Mouse (Mus musculus) heart, embryonic 13.5 days (tissue): Measurements from ENCODE around the gene Tlcd1. TPM values are rescaled to one million over a fixed set of nuclear protein-coding genes. Genes with fewer than 3 reads are reported as not detected.
A peak's percentile ranks its signal among the peaks of the same experiment; 100 is the strongest.

Experiments used
- ATAC-seq: fragments of 200-750 bp; cut with Nextera tagmentation; 2 replicates; pipeline ENCODE4 v1.8.0; 2017; ENCODE audit warnings: moderate TSS enrichment; ENCODE audit not compliant: insufficient number of reproducible peaks, low FRiP score, low TSS enrichment; ENCODE audit errors: extremely low read depth
- H3K27ac ChIP-seq: fragments of 300-500 bp; sonication (generic); replicated peaks from 2 replicates; pipeline ENCODE4 v1.5.1; 2015; ENCODE audit warnings: moderate library complexity, mild to moderate bottlenecking, inconsistent platforms
- H3K27me3 ChIP-seq: fragments of 300-500 bp; sonication (generic); replicated peaks from 2 replicates; pipeline ENCODE4 v1.6.1; 2015; ENCODE audit warnings: mild to moderate bottlenecking, inconsistent platforms
- H3K36me3 ChIP-seq: fragments of 300-500 bp; sonication (generic); 2 replicates; pipeline ENCODE4 v1.6.1; 2015; ENCODE audit warnings: mild to moderate bottlenecking, inconsistent platforms
- H3K4me1 ChIP-seq: fragments of 300-500 bp; sonication (generic); 2 replicates; pipeline ENCODE4 v1.6.1; 2015; ENCODE audit warnings: inconsistent platforms
- H3K4me2 ChIP-seq: fragments of 300-500 bp; sonication (generic); 2 replicates; pipeline ENCODE4 v1.6.1; 2015; ENCODE audit warnings: inconsistent platforms, mild to moderate bottlenecking, moderate library complexity
- H3K4me3 ChIP-seq: fragments of 300-500 bp; sonication (generic); 2 replicates; pipeline ENCODE4 v1.5.1; 2015; ENCODE audit warnings: moderate library complexity, mild to moderate bottlenecking, inconsistent platforms
- H3K9ac ChIP-seq: fragments of 300-500 bp; sonication (generic); 2 replicates; pipeline ENCODE4 v1.6.1; 2015; ENCODE audit warnings: inconsistent platforms, mild to moderate bottlenecking, moderate library complexity
- H3K9me3 ChIP-seq: fragments of 300-500 bp; sonication (generic); 2 replicates; pipeline ENCODE4 v1.6.1; 2016; ENCODE audit warnings: inconsistent platforms
- WGBS: fragments of 180-500 bp; shearing (Covaris S2); methylation state at CpG from one replicate; pipeline ENCODE4 v1.1.7; 2015; ENCODE audit warnings: mixed read lengths; 5-methylcytosine and 5-hydroxymethylcytosine counted together
- polyA plus RNA-seq: library from polyadenylated mRNA; unstranded; fragments of >200 nt; fragmentation: Nextera tagmentation; extraction: Ambion mirVana; gene quantifications from 2 replicates; pipeline ENCODE4 v1.2.1, GENCODE M21; 2015

Gene Tlcd1
- polyA plus RNA-seq, 1 experiment from 2014 or later: 14.7 TPM

DNA sequence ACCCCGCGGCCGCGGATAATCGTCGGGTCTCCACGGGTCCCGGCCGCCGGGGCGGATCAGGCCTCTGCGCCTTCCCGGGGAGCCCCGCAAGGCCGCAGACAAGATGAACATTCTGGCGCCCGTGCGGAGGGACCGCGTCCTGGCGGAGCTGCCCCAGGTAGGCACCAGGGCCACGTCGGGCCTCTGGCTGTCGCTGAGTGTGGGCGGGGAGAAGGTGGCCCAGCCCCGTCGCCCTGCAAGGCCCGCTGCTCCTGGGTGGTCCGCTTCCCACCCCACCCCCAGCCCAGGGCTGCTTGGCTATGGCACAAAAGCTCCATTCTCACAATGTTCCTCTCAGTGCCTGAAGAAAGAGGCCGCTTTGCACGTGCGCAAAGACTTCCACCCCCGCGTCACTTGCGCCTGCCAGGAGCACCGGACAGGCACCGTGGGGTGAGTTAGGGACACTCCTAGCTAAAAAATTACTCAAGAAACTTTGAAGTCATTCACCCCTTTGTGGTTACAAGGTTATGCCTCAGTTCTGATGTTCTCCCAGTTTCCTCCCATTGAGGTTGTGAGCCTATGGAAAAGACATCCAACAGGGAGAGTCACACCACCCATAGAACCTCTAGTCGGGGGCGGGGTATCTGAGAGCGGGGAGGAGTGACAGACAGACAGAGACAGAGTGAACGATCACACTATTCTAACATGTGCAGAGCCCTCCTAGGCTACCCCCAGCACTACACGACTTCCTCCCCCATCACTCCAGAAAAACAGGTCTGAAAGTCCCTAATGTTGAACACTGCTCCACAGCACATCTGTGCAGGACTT is 12.9 kb downstream of the Tlcd1 start:
- H3K4me3 ChIP-seq: peak overlapping the region; percentile 80
- H3K27me3 ChIP-seq: no peaks in the 10 kb centered on the region; the same call in 1 of the 2 replicates
- H3K36me3 ChIP-seq: peaks cover 35% of the 10 kb centered on the region
- H3K9me3 ChIP-seq: no peaks in the 10 kb centered on the region
- H3K4me1 ChIP-seq: peaks cover 24% of the 10 kb centered on the region
- H3K27ac ChIP-seq: peak overlapping the region; percentile 97
- WGBS: 1% methylated on average over 42 of the region's 42 CpGs
- H3K9ac ChIP-seq: peak overlapping the region; percentile 95
- peak; percentile 64; the same call in 1 of the 2 replicates for ATAC-seq
- peak overlapping the region; percentile 83 for H3K4me2 ChIP-seq

DNA sequence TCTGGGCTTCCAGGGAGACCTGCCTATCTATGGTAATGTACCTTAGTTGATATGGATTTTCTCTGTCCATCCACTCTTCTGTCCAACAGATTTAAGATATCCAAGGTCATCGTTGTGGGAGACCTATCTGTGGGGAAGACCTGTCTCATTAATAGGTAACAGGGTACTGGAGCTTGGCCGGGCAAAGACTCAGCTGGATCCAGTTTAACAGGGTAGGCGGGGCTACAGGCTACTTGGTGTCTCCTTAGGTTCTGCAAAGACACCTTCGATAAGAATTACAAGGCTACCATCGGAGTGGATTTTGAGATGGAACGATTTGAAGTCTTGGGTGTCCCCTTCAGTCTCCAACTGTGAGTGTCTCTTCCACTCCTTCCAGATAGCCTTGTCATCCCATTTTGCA is 13.5 kb downstream of the Tlcd1 start:
- no peak for ATAC-seq
- Histone ChIP-seq H3K4me2 (peak overlapping the region; percentile 83), H3K36me3 (peaks cover 35% of the 10 kb centered on the region), H3K9ac (peak overlapping the region; percentile 95), H3K27ac (peak overlapping the region; percentile 97), H3K4me1 (peaks cover 26% of the 10 kb centered on the region), H3K4me3 (peak overlapping the region; percentile 80), H3K9me3 (no peaks in the 10 kb centered on the region), H3K27me3 (no peaks in the 10 kb centered on the region; the same call in 1 of the 2 replicates)
- WGBS: 61% methylated on average over 6 of the region's 6 CpGs

DNA sequence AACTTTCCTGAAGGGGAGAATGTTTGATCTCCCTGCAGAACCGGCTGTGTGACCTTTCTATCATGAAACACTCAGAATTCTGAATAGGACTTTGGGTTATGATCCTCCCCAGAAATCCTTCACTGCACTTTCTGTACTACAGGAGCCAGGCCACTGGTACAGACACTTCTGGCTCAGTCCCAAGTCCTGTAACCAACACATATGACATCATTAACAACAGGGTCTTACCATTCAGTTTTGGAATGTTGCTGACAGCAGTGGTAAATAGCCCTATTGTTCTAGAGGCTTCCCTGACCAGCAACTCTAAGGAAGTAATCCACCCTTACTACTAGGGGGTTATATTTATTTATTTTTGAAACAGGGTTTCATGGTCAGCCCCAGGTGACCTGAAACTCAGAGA is 16.6 kb downstream of the Tlcd1 start, which contains the start of gene Proca1:
Gene Proca1, plus strand, starts transcription at position 280 of the 400 bp plus-strand sequence.
- Histone ChIP-seq H3K27ac (no peak within 1 kb of the TSS), H3K27me3 (no peaks in the 10 kb centered on the region; the same call in 1 of the 2 replicates), H3K9me3 (no peaks in the 10 kb centered on the region), H3K4me2 (peak within 1 kb of the TSS; percentile 76), H3K36me3 (peaks cover 35% of the 10 kb centered on the region), H3K4me1 (peaks cover 28% of the 10 kb centered on the region), H3K9ac (no peak within 1 kb of the TSS), H3K4me3 (peak within 1 kb of the TSS; percentile 62)
- WGBS: 56% methylated on average over 1 of the region's 1 CpGs
- ATAC-seq: no peak

- H3K4me1 ChIP-seq: peaks cover 23% of the 10 kb centered on the region
- H3K27ac ChIP-seq: peak overlapping the region; percentile 29; the same call in 1 of the 2 replicates
- H3K27me3 ChIP-seq: no peaks in the 10 kb centered on the region
- peak overlapping the region; percentile 77 for H3K9ac ChIP-seq
- H3K36me3 ChIP-seq: peaks cover 35% of the 10 kb centered on the region
- H3K4me3 ChIP-seq: peak overlapping the region; percentile 62
- H3K4me2 ChIP-seq: peak overlapping the region; percentile 76
- H3K9me3 ChIP-seq: no peaks in the 10 kb centered on the region
- 3% methylated on average over 30 of the region's 30 CpGs for WGBS
- peak; percentile 65 for ATAC-seq
These were observed 18.0 kb downstream of the Tlcd1 start for GRCm38 (mm10) chr11:78194411-78195100.

GRCm38 (mm10) chr11:78195101-78195863 is 18.8 kb downstream of the Tlcd1 start:
- peaks cover 34% of the 10 kb centered on the region for H3K36me3 ChIP-seq
- 50% methylated on average over 23 of the region's 23 CpGs for WGBS
- H3K4me2 ChIP-seq: peak overlapping the region; percentile 76
- no peak for ATAC-seq
- peak overlapping the region; percentile 62 for H3K4me3 ChIP-seq
- no peaks in the 10 kb centered on the region for H3K27me3 ChIP-seq
- H3K9ac ChIP-seq: peak overlapping the region; percentile 77
- H3K27ac ChIP-seq: peak overlapping the region; percentile 29; the same call in 1 of the 2 replicates
- H3K9me3 ChIP-seq: no peaks in the 10 kb centered on the region
- peaks cover 16% of the 10 kb centered on the region for H3K4me1 ChIP-seq

- H3K36me3 ChIP-seq: peaks cover 49% of the 10 kb centered on the region
- ATAC-seq: no peak
- H3K27me3 ChIP-seq: no peaks in the 10 kb centered on the region
- no peak overlapping the region for H3K4me2 ChIP-seq
- WGBS: 86% methylated on average over 3 of the region's 3 CpGs
- no peak overlapping the region for H3K27ac ChIP-seq
- no peaks in the 10 kb centered on the region for H3K4me1 ChIP-seq
- H3K9ac ChIP-seq: no peak overlapping the region
- H3K4me3 ChIP-seq: no peak overlapping the region
- no peaks in the 10 kb centered on the region for H3K9me3 ChIP-seq
These were observed 25.9 kb downstream of the Tlcd1 start for GRCm38 (mm10) chr11:78202372-78202771.

DNA sequence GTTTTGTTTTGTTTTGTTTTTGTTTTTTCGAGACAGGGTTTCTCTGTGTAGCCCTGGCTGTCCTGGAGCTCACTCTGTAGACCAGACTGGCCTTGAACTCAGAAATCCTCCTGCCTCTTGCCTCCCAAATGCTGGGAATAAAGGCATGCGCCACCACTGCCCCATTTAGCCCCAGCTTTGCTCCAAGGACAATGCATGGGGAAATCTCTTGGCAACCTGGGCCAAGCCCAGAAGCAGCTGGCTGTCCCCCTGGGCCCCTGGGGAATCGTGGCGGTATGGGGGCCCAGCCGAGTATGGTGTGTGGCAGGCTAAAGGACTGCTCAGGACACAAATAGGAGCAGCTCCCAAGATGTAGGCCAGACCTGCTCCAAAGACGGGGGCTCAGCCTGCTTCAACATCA is 27.8 kb downstream of the Tlcd1 start:
- Histone ChIP-seq H3K9me3 (no peaks in the 10 kb centered on the region), H3K9ac (no peak overlapping the region), H3K27me3 (no peaks in the 10 kb centered on the region), H3K4me2 (no peak overlapping the region), H3K27ac (no peak overlapping the region), H3K4me1 (no peaks in the 10 kb centered on the region), H3K4me3 (no peak overlapping the region), H3K36me3 (peaks cover 68% of the 10 kb centered on the region)
- 84% methylated on average over 6 of the region's 6 CpGs for WGBS
- ATAC-seq: no peak

- Histone ChIP-seq H3K9me3 (no peaks in the 10 kb centered on the region), H3K4me3 (no peak overlapping the region), H3K36me3 (peaks cover 81% of the 10 kb centered on the region), H3K4me2 (no peak overlapping the region), H3K27ac (no peak overlapping the region), H3K27me3 (no peaks in the 10 kb centered on the region), H3K4me1 (no peaks in the 10 kb centered on the region), H3K9ac (no peak overlapping the region)
- no peak for ATAC-seq
- WGBS: 80% methylated on average over 13 of the region's 13 CpGs
These were observed 29.1 kb downstream of the Tlcd1 start for GRCm38 (mm10) chr11:78205361-78206206.

DNA sequence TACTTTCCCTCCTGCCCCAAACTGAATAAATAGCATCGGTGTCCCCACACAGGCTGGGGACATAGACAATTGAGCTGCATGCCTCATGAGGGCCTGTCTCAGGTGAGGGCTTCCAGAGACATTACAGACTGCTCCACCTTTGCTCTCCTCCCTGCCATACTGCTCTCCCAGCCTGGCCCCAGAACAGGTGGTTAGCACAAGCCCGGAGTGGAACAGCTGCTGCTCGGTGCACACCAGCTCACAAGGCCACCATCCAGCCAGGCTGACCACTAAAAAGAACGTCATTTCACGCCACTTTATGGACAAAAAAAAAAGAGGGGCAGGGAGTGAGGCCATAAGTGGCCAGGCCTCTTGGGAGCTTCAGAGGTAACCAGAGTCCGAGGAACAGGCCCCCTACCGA is 30.7 kb downstream of the Tlcd1 start:
- Histone ChIP-seq H3K27me3 (no peaks in the 10 kb centered on the region), H3K36me3 (peaks cover 95% of the 10 kb centered on the region), H3K9ac (no peak overlapping the region), H3K9me3 (no peaks in the 10 kb centered on the region), H3K4me1 (no peaks in the 10 kb centered on the region), H3K4me3 (no peak overlapping the region), H3K4me2 (no peak overlapping the region), H3K27ac (no peak overlapping the region)
- no peak for ATAC-seq
- WGBS: 89% methylated on average over 7 of the region's 7 CpGs

- no peak for ATAC-seq
- no peaks in the 10 kb centered on the region for H3K4me1 ChIP-seq
- 89% methylated on average over 6 of the region's 6 CpGs for WGBS
- no peaks in the 10 kb centered on the region for H3K27me3 ChIP-seq
- H3K4me2 ChIP-seq: no peak overlapping the region
- H3K36me3 ChIP-seq: peaks cover 100% of the 10 kb centered on the region
- no peaks in the 10 kb centered on the region for H3K9me3 ChIP-seq
- H3K4me3 ChIP-seq: no peak overlapping the region
- no peak overlapping the region for H3K27ac ChIP-seq
- no peak overlapping the region for H3K9ac ChIP-seq
These were observed 33.4 kb downstream of the Tlcd1 start for GRCm38 (mm10) chr11:78209886-78210285.
